Mouse (Mus musculus) E14TG2a.4 (cell line): ENCODE data around the gene Ptpn13.

Source experiments
- CTCF ChIP-seq: conservative IDR thresholded peaks from 2 replicates; pipeline ENCODE4 v1.5.1; 2014; ENCODE audit warnings: low read length
- NANOG ChIP-seq: IDR thresholded peaks from 2 replicates; pipeline ENCODE4 v1.6.1; 2014; ENCODE audit warnings: borderline replicate concordance, low read length, mixed read lengths
- POU5F1 ChIP-seq: IDR thresholded peaks from 2 replicates; pipeline ENCODE4 v1.6.1; 2014; ENCODE audit warnings: low read length, borderline replicate concordance

GRCm38 (mm10) chr5:103592706-103593105, 167.7 kb downstream of the Ptpn13 start:
- no peak for TF ChIP-seq NANOG
- no peak for TF ChIP-seq CTCF
- TF ChIP-seq POU5F1: no peak
